Mouse (Mus musculus): ENCODE data around the gene Zfp281. TPM values are rescaled to one million over a fixed set of nuclear protein-coding genes. Genes with fewer than 3 reads are reported as not detected.

Gene Zfp281
- total RNA-seq, 2 experiments from 2014 or later: 15.6 to 19.3 TPM

DNA sequence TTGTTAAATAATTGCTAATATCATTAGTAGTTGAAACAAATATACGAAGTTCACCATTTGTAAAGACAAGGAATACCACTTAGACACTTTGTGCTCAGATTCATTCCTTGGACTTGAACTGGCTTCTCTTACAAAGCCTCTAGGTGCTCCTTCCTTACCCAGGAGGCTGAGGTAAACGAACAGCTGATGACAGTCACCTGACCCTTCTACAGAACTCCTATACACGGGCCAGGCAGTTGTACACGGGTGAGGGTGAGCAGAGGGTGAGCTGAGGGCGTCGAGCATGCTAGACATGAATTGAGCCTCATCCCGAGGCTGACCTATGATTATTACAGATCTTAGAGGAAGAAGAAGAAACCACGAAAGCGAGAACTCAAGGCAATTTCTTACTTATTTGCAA, 12.9 kb upstream of the Zfp281 start:
- no peak for DNase-seq

DNA sequence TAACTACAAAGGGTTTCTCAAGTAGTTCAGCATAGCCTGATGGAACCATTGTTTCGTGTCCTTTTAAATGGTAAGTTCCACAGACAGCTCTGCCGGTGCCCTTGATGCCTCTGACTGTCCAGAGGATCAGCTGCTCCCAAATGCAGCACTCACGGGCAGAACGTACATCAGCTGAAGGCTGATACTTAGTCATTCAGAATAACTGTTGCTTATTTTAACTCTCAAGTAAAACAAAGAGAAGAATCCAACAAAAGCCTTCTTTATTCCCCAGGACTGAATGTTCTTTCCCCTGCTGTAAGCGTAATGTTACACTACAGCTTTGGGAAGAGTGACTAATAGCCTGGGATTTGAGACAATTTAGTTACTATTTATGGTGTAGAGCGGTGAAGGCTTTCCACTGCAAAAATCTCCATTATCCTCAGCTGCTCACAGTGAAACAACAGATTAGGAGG, 11.4 kb upstream of the Zfp281 start:
- peak; percentile 37 to 53 for DNase-seq

GRCm38 (mm10) chr1:136614748-136615440, 9.8 kb upstream of the Zfp281 start:
- DNase-seq: no peak

- DNase-seq: no peak
These were observed 7.4 kb upstream of the Zfp281 start for GRCm38 (mm10) chr1:136617163-136617788.

- DNase-seq: no peak
These were observed 6.1 kb upstream of the Zfp281 start for GRCm38 (mm10) chr1:136618570-136618969.

- peak; percentile 59 to 73 for DNase-seq
These were observed 556 bp downstream of the Zfp281 start for GRCm38 (mm10) chr1:136625019-136625895.

- DNase-seq: no peak
These were observed 1.4 kb downstream of the Zfp281 start for GRCm38 (mm10) chr1:136626141-136626540.

DNA sequence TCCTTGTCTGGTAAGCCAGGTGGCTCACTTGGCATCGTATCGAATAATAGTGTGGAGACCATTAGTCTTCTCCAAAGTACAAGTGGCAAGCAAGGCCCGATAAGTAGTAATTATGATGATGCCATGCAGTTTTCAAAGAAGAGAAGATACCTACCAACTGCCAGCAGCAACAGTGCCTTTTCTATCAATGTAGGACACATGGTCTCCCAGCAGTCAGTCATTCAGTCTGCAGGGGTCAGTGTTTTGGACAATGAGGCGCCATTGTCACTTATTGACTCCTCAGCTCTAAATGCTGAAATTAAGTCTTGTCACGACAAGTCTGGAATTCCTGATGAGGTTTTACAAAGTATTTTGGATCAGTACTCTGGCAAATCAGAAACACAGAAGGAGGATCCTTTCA, 2.1 kb downstream of the Zfp281 start:
- no peak for DNase-seq

GRCm38 (mm10) chr1:136627591-136627990, 2.9 kb downstream of the Zfp281 start:
- DNase-seq: no peak

DNA sequence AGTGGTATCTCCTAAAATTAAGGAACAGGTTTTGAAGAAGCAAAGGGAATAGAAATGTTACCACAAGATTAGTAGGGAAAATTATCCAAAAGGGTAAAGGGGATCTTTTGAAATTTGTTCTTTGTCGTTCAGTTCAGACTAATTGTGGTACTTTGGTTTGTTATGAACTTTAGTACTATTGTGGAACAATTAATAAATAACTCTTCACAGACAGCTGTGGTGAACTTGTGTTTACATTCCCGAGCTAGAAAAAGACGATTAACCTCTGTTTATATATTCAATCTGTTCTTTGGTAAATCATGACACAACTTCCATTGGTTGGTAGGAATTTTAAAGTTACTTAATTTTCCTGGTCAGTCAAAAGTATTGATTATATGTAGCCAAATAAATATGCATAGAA, 8.2 kb downstream of the Zfp281 start:
- no peak for DNase-seq

GRCm38 (mm10) chr1:136635644-136636043, 10.9 kb downstream of the Zfp281 start:
- DNase-seq: no peak

DNA sequence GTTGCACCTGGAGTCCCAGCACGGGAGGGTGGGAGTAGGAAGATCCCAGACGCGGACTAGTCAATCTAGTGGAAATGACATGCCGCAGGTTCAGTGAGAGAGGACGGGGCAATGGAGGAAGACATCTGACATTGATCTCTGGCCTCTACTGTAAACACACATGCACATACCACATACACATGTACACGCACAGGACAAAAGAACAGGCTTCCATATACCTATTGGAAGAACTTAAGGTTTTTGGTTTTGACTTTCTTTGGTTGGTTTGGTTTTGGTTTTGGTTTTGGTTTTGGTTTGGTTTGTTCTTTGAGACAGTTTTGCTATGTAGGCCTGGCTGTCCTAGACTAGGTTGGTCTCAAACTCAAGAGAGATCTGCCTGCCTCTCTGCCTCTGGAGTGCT, 12.2 kb downstream of the Zfp281 start:
- no peak for DNase-seq

GRCm38 (mm10) chr1:136637696-136638095, 13.0 kb downstream of the Zfp281 start:
- no peak for DNase-seq

DNA sequence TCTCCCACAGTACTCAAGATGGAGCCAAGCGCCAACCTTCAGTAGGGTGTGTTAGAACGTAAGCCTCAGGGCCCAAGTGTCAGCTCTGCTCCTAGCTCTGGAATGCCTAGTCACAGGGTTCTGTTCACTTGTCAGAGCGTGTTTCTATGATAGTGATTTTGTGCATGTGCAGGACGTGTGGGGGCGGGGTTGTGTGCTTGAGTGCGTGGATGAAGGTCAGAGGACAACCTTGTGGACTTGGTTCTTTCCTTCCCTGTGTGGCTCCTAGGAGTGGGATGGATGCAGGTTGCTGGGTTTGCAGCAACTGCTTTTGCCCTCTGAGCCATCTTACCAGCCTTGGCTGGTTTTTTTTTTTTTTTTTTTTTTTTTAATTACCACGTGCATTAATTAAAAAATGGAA, 13.5 kb downstream of the Zfp281 start:
- DNase-seq: no peak

GRCm38 (mm10) chr1:136638699-136639098, 14.0 kb downstream of the Zfp281 start:
- no peak for DNase-seq

- no peak for DNase-seq
These were observed 14.5 kb downstream of the Zfp281 start for GRCm38 (mm10) chr1:136639221-136639620.

GRCm38 (mm10) chr1:136642701-136643100, 18.0 kb downstream of the Zfp281 start:
- DNase-seq: no peak

DNA sequence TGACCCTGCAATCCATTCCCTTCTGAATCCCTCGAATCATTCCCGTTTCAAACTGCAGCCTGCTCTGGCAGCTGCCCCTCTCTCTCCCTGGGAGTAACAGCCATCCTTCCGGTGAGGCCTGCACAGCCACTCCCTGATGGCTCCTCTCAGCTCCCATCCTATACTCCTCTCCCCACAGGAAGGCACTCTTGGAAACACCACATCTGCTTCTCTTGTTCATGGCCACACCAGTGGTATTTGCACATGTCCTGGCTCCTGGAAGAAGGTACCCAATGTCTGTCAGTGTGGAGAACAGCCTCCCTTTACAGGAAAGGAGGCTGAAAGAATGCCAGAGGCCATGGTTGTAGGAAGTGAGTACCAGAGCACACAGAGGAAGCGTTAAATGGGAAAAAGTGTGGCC, 19.8 kb downstream of the Zfp281 start:
- no peak for DNase-seq

DNA sequence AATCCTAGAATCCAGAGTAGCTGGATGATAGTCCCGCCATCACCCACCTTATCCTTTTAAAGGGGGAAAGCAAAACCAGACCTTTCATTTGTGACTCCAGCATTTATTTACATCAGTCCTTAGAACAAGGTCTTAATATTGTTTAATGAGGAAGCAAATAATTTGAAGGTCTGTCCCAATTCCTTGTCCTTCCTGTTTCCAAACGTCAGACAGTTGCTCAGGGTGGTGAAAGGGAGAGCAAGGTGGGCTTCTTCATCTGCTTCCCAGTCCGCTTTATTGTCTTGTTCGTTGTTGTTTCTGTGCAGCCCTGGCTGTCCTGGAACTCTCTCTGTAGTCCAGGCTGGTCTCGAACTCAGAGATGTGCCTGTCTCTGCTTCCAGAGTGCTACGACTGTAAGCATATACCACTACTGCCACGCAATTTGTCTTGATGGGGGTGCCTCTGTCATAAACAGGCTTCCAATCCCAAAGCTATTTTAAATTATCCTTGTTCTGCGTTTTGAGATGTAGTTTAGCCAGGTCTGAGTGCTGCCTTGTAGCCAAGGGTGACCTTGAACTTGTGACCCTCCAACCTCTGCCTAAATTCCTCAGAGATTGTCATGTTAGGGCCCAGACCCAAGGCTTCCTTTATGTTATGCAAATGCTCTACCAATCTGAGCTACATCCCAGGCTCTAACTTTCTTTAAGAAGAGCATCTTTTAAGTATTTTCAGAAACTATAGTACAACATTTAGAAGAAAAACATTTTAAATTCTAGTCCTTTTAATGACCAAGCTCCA, 21.3 kb downstream of the Zfp281 start:
- no peak for DNase-seq

DNA sequence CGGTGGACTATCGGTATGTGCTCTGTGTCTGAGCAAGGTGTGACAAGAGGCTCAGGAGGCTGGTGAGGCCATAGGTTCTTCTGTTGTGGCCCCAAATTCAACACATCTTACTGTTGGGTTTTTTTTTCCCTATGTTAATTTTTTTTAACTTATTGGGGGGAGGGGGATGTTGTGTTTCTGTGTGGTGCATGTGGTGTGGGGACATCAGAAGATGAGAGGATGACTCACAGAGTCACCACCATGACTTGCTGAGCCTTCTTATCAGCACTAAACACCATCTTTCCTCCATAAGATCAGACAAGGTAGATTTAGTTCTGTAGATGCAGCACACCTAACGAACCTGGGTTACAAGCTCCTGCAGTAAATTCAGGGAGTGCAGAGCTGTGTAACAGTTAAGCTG, 27.4 kb downstream of the Zfp281 start:
- no peak for DNase-seq

GRCm38 (mm10) chr1:136653526-136653925, 28.8 kb downstream of the Zfp281 start:
- no peak for DNase-seq

- no peak for DNase-seq
These were observed 29.7 kb downstream of the Zfp281 start for GRCm38 (mm10) chr1:136654385-136654784.
